Mouse (Mus musculus): Measurements from ENCODE around the gene Kpnb1.
"Not testable (repeated sequence)": the region's sequence is repeated elsewhere in the genome, so short reads cannot be mapped to it uniquely, and the experiment has no call there.

Kpnb1 gene

GRCm38 (mm10) chr11:97187764-97188642, at the start of gene Kpnb1:
Gene Kpnb1, minus strand, starts transcription at chr11:97187881.
- DNase-seq (ENCODE audit: low spot score): peak; percentile 99

GRCm38 (mm10) chr11:97232436-97232835, 44.8 kb upstream of the Kpnb1 start:
- DNase-seq (ENCODE audit: low spot score): no peak

GRCm38 (mm10) chr11:97229396-97229795, 41.7 kb upstream of the Kpnb1 start:
- DNase-seq (ENCODE audit: low spot score): no peak

- DNase-seq (ENCODE audit: low spot score): no peak
Measured at GRCm38 (mm10) chr11:97228985-97229384, 41.3 kb upstream of the Kpnb1 start.

- DNase-seq (ENCODE audit: low spot score): no peak
Measured at GRCm38 (mm10) chr11:97226131-97226530, 38.5 kb upstream of the Kpnb1 start.

- no peak for DNase-seq (ENCODE audit: low spot score)
Measured at GRCm38 (mm10) chr11:97223485-97223884, 35.8 kb upstream of the Kpnb1 start.

- no peak for DNase-seq (ENCODE audit: low spot score)
Measured at GRCm38 (mm10) chr11:97221611-97222010, 33.9 kb upstream of the Kpnb1 start.

GRCm38 (mm10) chr11:97220211-97220610, 32.5 kb upstream of the Kpnb1 start:
- no peak for DNase-seq (ENCODE audit: low spot score)

- no peak for DNase-seq (ENCODE audit: low spot score)
Measured at GRCm38 (mm10) chr11:97214411-97214810, 26.7 kb upstream of the Kpnb1 start.

- no peak for DNase-seq (ENCODE audit: low spot score)
Measured at GRCm38 (mm10) chr11:97210728-97211400, 23.2 kb upstream of the Kpnb1 start.

DNA sequence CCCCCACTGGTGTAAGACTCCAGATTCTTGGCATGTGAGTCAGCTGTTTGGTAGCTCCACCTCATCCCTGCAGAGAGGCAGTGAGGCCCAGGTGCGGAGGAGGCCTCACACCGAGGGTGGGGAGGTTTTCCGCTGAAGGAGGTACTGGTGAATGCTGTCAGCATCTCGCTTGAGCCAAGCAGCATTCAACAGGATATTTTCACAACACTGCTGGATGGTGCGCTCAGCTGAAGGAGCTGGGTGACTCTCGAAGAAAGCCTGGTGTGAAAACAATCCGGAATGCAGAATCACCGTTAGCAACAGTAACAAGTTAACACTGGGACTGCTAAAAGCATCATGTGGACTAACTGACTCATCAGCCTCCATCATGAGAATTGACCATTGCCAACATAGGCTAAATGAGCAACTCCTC, 19.3 kb upstream of the Kpnb1 start:
- peak; percentile 24 for DNase-seq (ENCODE audit: low spot score)

GRCm38 (mm10) chr11:97199519-97199918, 11.8 kb upstream of the Kpnb1 start:
- DNase-seq (ENCODE audit: low spot score): no peak

GRCm38 (mm10) chr11:97198601-97199000, 10.9 kb upstream of the Kpnb1 start:
- no peak for DNase-seq (ENCODE audit: low spot score)

DNA sequence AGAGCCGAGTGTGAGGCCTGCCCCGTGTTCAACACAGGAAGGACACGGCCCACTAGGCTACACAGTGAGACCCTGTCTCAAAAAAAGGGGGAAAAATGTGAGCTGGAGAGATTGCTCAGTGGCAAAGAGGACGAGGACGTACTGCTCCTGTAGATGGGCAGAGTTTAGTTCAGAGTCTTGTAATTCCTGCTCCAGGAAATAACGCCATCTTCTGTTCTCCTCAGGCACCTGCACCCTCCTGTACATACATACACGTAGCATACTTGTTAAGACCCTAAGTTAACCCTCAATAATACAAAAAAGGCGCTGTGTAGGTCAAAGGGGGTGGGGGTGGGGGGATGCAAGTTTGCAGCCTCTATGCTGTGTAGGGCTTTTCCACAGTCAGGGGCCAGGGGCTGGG, 9.3 kb upstream of the Kpnb1 start:
- DNase-seq (ENCODE audit: low spot score): no peak

DNA sequence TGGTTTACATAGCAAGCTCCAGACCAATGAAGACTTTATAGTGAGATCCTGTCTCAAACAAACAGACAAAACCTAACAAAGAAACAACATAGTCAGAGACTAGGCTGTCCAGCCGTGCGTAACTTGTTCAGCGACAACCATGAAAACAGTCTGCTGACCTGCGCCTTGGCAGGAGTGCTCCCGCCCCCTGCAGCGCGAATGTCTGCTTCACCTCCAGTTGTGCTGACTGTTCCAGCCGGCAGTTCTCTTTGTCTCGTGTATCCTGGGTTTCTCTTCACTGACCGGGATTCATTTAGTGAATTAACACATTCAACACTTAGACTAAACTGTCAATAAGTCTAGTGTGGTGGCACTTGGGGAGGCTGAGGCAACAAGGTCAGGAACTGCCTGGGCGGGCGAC, 8.9 kb upstream of the Kpnb1 start:
- DNase-seq (ENCODE audit: low spot score): no peak

- DNase-seq (ENCODE audit: low spot score): no peak
Measured at GRCm38 (mm10) chr11:97192621-97192951, 4.9 kb upstream of the Kpnb1 start.

DNA sequence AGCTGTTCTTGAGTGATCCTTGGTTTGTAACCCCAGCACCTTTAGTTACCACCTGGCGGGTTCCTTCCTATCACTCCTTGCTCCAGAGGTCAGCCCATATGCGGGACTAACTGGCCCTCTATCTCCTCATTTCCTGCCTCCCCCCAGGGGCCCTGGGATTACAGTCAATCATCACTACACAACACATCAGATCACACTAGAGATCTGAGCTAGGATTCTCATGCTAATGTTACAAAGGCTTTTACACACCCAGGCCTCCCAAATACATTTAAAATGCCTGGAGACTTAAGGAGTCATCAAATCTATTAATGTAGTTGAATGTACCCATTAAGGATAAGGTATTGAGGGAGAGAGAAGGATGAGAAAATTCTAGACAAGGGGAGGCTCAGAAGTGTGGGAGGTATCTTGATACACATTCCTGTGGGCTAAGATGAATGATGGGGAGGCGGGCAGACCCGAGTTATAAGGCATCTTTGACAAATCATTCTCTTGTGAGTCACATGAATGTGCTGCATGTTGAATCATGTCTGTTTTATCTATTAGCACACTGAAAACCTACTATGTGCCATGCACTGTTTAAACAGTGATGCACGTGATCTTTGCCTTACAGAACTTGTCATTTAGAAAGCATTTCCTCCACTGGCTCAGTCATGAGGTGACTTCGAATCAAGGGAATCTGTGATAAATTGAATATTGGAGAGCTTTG, 4.4 kb upstream of the Kpnb1 start:
- no peak for DNase-seq (ENCODE audit: low spot score)

DNA sequence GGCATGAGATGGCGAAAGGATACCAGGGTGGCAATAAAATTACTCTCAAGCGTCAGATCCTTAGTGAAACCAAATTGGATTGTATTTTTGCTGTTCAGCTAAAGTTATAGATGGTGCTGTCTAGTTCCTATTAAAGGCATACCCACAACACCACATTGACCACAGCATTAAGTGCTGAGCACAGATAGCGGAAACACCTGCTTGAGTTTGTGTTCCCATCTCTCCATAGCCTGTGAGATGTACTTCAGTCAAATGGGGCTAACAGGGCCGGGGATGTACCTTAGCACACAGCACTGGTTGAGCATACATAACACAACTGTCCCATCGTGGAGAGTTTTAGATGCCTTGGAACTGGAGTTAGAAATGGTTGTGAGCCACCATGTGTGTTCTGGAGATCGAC, 3.3 kb upstream of the Kpnb1 start:
- DNase-seq (ENCODE audit: low spot score): no peak

- DNase-seq (ENCODE audit: low spot score): not testable (repeated sequence)
Measured at GRCm38 (mm10) chr11:97189645-97190044, 2.0 kb upstream of the Kpnb1 start.

- DNase-seq (ENCODE audit: low spot score): no peak
Measured at GRCm38 (mm10) chr11:97189231-97189630, 1.6 kb upstream of the Kpnb1 start.

GRCm38 (mm10) chr11:97188643-97188955, 918 bp upstream of the Kpnb1 start:
- DNase-seq (ENCODE audit: low spot score): no peak

DNA sequence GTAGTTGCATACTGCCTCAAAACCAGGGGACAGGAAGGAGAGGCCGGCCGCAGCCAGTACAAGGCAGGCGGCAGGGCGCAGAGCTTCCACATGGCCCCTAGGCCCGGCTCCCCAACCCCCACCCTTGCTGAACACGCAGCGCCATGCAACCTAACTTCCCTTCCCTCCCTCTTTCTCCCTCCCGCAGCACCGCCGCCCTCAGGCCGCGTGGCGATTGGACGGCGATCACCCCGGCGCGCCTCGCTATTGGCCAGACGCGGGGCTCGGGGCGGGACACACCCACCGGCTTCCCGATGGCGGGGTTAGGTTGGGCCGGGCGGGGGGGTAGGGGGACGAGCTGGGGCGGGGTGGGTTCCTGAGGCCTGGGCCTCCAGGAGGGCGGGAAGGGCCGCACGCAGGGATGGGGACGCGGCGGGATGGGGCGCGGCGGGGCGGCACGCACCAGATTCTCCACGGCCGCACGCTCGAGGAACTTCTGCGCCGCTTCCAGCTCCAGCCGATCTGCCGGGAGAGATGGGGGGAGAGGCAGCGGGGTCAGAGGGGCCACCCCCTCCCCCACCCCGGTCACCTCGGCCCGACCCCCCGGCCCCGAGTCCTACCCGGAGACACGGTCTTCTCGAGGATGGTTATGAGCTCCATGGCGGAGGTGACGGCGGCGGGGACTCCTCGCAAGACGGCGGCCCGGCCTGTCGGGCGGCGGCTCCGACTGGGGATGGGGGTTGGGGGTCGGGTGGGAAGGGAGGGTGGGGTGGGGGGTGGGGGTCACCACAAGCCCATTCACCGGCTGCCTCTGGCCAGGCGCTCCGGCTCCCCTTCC, 526 bp downstream of the Kpnb1 start:
- DNase-seq (ENCODE audit: low spot score): peak; percentile 97
